Mouse (Mus musculus) heart, adult 8-10 months (tissue): ENCODE data around the gene Gcnt2. TPM values are rescaled to one million over a fixed set of nuclear protein-coding genes. Genes with fewer than 3 reads are reported as not detected.
"Not testable (repeated sequence)": the region's sequence is repeated elsewhere in the genome, so short reads cannot be mapped to it uniquely, and the experiment has no call there.

Source experiments
- DNase-seq: peaks from one replicate; pipeline ENCODE4 v3.0.0; 2022; ENCODE audit warnings: low spot score
- total RNA-seq, 4 experiments: library from RNA; stranded (reverse); gene quantifications; 2 replicates each; pipeline ENCODE4 v1.2.4; 2022

Gene Gcnt2
- total RNA-seq, 4 experiments from 2014 or later: 6.2 to 9.7 (median 7.1) TPM

GRCm38 (mm10) chr13:40938485-40939357 lies 79.2 kb downstream of the Gcnt2 start:
- DNase-seq: peak; percentile 35

- no peak for DNase-seq
Observed at GRCm38 (mm10) chr13:40943066-40943465, 83.5 kb downstream of the Gcnt2 start.

GRCm38 (mm10) chr13:40943936-40944335 lies 84.4 kb downstream of the Gcnt2 start:
- no peak for DNase-seq

GRCm38 (mm10) chr13:40944346-40944745 lies 84.8 kb downstream of the Gcnt2 start:
- DNase-seq: no peak

- DNase-seq: no peak
Observed at GRCm38 (mm10) chr13:40946513-40946912, 87.0 kb downstream of the Gcnt2 start.

- DNase-seq: no peak
Observed at GRCm38 (mm10) chr13:40947538-40948205, 88.1 kb downstream of the Gcnt2 start.

- no peak for DNase-seq
Observed at GRCm38 (mm10) chr13:40951386-40951976, 91.9 kb downstream of the Gcnt2 start.

- no peak for DNase-seq
Observed at GRCm38 (mm10) chr13:40953231-40953630, 93.7 kb downstream of the Gcnt2 start.

GRCm38 (mm10) chr13:40955773-40956172 lies 96.2 kb downstream of the Gcnt2 start:
- peak; percentile 45 for DNase-seq

- DNase-seq: no peak
Observed at GRCm38 (mm10) chr13:40967609-40968008, 108.1 kb downstream of the Gcnt2 start.

- no peak for DNase-seq
Observed at GRCm38 (mm10) chr13:40968564-40968963, 109.0 kb downstream of the Gcnt2 start.

GRCm38 (mm10) chr13:40969761-40970390 lies 110.3 kb downstream of the Gcnt2 start:
- DNase-seq: no peak

- DNase-seq: no peak
Observed at GRCm38 (mm10) chr13:40971261-40971660, 111.7 kb downstream of the Gcnt2 start.

- no peak for DNase-seq
Observed at GRCm38 (mm10) chr13:40971831-40972230, 112.3 kb downstream of the Gcnt2 start.

- DNase-seq: no peak
Observed at GRCm38 (mm10) chr13:40972976-40973375, 113.4 kb downstream of the Gcnt2 start.

GRCm38 (mm10) chr13:40977609-40978008 lies 118.1 kb downstream of the Gcnt2 start:
- peak; percentile 56 for DNase-seq

- peak; percentile 60 for DNase-seq
Observed at GRCm38 (mm10) chr13:40978652-40979051, 119.1 kb downstream of the Gcnt2 start.

- DNase-seq: peak; percentile 48
Observed at GRCm38 (mm10) chr13:40979321-40979720, 119.8 kb downstream of the Gcnt2 start.

GRCm38 (mm10) chr13:40982759-40983158 lies 123.2 kb downstream of the Gcnt2 start:
- no peak for DNase-seq

GRCm38 (mm10) chr13:40986081-40986480 lies 126.5 kb downstream of the Gcnt2 start:
- no peak for DNase-seq

- DNase-seq: not testable (repeated sequence)
Observed at GRCm38 (mm10) chr13:40987608-40988303, 128.2 kb downstream of the Gcnt2 start.
